Mouse (Mus musculus) intestine, embryonic 14.5 days (tissue): Measurements from ENCODE around the gene Syne2. TPM values are rescaled to one million over a fixed set of nuclear protein-coding genes. Genes with fewer than 3 reads are reported as not detected.

Source experiments
- ATAC-seq: fragments of 200-750 bp; cut with Nextera tagmentation; replicated peaks from 2 replicates; pipeline ENCODE4 v1.8.0; 2017; ENCODE audit warnings: low read depth, moderate number of reproducible peaks, moderate TSS enrichment, moderate library complexity; ENCODE audit not compliant: low FRiP score, low TSS enrichment
- DNase-seq: peaks from one replicate; pipeline ENCODE4 v3.0.0-alpha.2; 2018; ENCODE audit warnings: low spot score
- H3K27ac ChIP-seq: fragments of 300-500 bp; sonication (generic); 2 replicates; pipeline ENCODE4 v1.5.1; 2014; ENCODE audit warnings: low read depth, mild to moderate bottlenecking, control low read depth
- H3K27me3 ChIP-seq: fragments of 300-500 bp; sonication (generic); replicated peaks from 2 replicates; pipeline ENCODE4 v1.6.1; 2014; ENCODE audit warnings: low read length, control low read depth; ENCODE audit not compliant: control insufficient read depth, insufficient read depth
- H3K36me3 ChIP-seq: fragments of 300-500 bp; sonication (generic); 2 replicates; pipeline ENCODE4 v1.6.1; 2014; ENCODE audit warnings: low read length, control low read depth; ENCODE audit not compliant: control insufficient read depth, insufficient read depth
- H3K4me1 ChIP-seq: fragments of 300-500 bp; sonication (generic); replicated peaks from 2 replicates; pipeline ENCODE4 v1.6.1; 2014; ENCODE audit warnings: low read length, control low read depth, mixed read lengths; ENCODE audit not compliant: control insufficient read depth, insufficient read depth
- H3K4me2 ChIP-seq: fragments of 300-500 bp; sonication (generic); 2 replicates; pipeline ENCODE4 v1.6.1; 2014; ENCODE audit warnings: low read length
- H3K4me3 ChIP-seq: fragments of 300-500 bp; sonication (generic); 2 replicates; pipeline ENCODE4 v1.5.1; 2014; ENCODE audit warnings: low read depth, low read length, control low read depth, mixed read lengths
- H3K9ac ChIP-seq: fragments of 300-500 bp; sonication (generic); 2 replicates; pipeline ENCODE4 v1.6.1; 2014; ENCODE audit warnings: mild to moderate bottlenecking, low read length
- H3K9me3 ChIP-seq: fragments of 300-500 bp; sonication (generic); 2 replicates; pipeline ENCODE4 v1.6.1; 2016; ENCODE audit warnings: low read length, control low read depth; ENCODE audit not compliant: control insufficient read depth
- WGBS: fragments of 180-500 bp; shearing (Covaris S2); extraction: QIAGEN DNeasy Blood & Tissue Kit; methylation state at CpG from one replicate; pipeline ENCODE4 v1.1.7; 2014; 5-methylcytosine and 5-hydroxymethylcytosine counted together
- polyA plus RNA-seq: library from polyadenylated mRNA; unstranded; fragments of >200 nt; fragmentation: Nextera tagmentation; extraction: Ambion mirVana; gene quantifications from 2 replicates; pipeline ENCODE4 v1.2.1, GENCODE M21; 2014

The Syne2 gene
- polyA plus RNA-seq, 1 experiment from 2014 or later: 41.5 TPM

DNA sequence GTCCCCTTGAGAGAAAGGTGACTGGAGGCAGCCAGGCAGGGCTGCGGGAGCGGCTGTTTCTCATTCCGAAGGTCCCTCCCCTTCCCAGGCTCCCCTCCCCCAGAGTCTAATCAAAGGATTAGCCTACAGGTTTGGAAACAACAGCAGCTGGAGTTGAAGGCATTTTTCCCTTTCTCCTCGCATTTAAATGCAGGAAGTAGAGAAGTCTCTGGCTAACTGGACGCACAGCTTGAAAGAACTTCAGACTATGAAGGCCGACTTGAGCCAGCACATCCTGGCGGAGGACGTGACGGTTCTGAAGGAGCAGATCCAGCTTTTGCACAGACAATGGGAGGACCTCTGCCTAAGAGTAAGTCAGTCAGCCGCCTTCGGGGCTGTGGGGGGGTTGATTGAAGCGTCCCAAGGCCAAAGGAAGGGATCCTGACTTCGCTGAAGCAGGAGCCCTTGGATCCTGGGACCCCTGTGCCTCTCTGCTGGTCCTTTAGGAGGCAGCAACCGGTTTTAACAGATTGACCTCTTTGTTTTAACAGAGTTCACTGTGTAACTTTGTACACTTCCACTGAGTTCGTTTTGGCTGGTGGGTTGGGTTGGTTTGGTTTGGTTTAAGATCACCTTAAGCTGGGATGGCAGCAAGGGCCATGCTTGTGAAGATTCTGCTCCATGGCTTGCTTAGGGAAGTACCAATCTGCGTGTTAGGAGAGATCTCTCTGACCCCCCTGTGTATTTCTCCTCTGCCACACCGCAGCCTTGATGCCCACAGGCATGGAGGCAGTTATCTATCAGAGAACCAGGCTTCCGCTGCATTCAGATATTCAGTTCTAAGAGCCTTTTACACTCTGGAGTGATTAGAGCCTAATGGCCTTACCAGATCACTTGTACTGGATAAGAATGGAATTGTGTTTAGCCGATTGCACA lies 254.3 kb downstream of the Syne2 start:
- H3K4me1 ChIP-seq: no peaks in the 10 kb centered on the region
- 34% methylated on average over 19 of the region's 19 CpGs for whole genome bisulfite sequencing
- DNase-seq (peak; percentile 62), ATAC-seq (no peak)
- no peaks in the 10 kb centered on the region for H3K9me3 ChIP-seq
- no peaks in the 10 kb centered on the region for H3K27me3 ChIP-seq
- H3K4me2 ChIP-seq: peak overlapping the region; percentile 8
- H3K9ac ChIP-seq: no peak overlapping the region
- H3K27ac ChIP-seq: no peak overlapping the region
- H3K4me3 ChIP-seq: no peak overlapping the region
- H3K36me3 ChIP-seq: peaks cover 24% of the 10 kb centered on the region

DNA sequence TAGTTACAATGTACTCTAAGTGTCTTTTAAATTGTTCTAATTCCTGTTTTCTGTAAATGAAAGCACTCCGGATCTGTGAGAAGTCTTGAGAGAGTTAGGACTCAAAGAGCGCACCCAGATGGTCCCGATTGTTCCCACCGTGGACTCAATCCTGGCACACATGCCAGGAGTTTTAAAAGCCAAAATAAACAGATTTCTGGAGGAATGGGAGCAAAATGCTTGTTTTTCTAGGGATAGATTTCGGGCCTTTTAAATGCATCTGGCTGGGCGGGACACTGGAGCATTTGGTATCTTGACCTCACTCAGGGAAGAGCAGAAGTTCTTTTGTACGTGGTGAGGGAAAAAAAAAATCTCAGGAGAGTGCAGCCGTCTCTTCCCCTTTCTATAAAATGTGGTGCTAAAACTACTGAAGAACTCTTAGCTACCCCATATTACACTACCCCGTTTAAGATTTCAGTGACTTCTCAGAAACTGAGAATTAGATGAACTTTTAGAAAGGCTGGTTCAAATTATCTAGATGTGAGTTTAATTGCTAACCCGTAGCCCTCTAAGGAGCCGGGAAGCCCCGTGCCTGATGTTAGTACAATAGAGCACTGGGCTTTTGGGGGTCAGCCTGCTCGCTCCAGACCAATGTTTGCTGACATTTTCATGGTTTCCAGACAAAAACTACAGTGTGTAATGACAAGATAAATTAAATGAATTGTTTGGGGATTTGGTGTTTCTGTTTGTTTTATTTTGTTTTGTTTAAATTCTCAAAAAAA lies 255.3 kb downstream of the Syne2 start:
- DNase-seq (no peak), ATAC-seq (no peak)
- no peak overlapping the region for H3K9ac ChIP-seq
- H3K27me3 ChIP-seq: no peaks in the 10 kb centered on the region
- H3K27ac ChIP-seq: no peak overlapping the region
- no peaks in the 10 kb centered on the region for H3K4me1 ChIP-seq
- WGBS: 36% methylated on average over 13 of the region's 13 CpGs
- peaks cover 25% of the 10 kb centered on the region for H3K36me3 ChIP-seq
- 0 out of 2 replicates have a peak overlapping the region, but pooled peaks have one; percentile 1 for H3K4me2 ChIP-seq
- H3K4me3 ChIP-seq: no peak overlapping the region
- no peaks in the 10 kb centered on the region for H3K9me3 ChIP-seq

DNA sequence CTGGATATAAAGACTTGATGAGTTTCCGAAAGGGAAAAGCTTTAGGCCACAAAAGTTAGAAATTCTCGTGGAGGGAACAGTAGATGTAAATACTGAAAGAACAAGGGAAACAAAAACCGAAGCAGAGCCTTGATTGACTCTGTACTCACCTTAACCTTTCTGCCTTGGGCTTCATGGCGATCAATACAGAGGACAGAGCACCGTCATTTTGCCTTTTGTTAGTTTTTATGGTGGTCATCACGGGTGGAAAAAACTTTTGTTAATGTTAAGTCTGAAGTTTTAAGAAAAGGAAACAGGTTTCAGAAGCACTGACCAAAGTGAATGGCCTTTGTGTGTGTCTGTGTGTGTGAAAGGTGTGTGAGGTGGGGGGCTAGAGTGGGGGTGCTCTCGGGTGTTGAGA lies 256.0 kb downstream of the Syne2 start:
- Histone ChIP-seq H3K4me2 (no peak overlapping the region), H3K27ac (no peak overlapping the region)
- 58% methylated on average over 7 of the region's 7 CpGs for WGBS

DNA sequence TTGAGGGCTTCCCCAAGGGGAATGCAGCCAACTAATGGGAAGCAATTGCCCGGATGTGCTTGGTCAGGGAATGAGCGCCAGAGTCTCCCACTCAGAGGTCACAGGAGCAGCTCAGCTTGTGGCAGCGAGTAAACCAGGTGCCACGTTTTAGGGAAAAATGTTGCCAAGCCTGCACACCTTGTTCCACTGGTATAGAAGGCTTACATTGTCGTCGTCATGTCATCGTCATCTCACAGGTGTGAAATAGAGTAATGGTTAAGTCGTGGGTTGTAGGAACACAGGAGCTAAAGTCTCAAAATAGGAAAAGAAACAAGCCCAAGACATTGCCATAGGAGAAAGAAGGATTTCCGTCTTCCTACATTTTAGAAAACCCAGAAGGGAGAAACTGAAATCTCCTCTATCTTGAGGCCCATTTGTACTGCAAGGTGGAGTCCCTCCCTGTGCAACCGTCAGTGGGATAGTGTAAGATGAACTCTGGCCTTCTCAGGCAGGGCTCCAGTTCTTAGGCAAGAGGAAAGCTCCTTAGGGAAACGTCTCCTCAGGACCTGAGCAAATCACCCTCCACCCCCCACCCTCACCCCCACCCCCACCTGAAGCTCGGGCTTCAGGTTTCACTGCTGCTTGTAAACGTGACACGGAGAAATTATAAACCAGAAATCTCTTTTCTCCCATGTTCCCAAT lies 263.1 kb downstream of the Syne2 start:
- 37% methylated on average over 14 of the region's 14 CpGs for WGBS

More for the DNA sequence above, 256.0 kb downstream of the Syne2 start:
- ATAC-seq: no peak
- H3K4me3 ChIP-seq: no peak overlapping the region
- H3K27me3 ChIP-seq: no peaks in the 10 kb centered on the region
- peaks cover 26% of the 10 kb centered on the region for H3K36me3 ChIP-seq
- no peak overlapping the region for H3K9ac ChIP-seq
- H3K9me3 ChIP-seq: no peaks in the 10 kb centered on the region
- no peaks in the 10 kb centered on the region for H3K4me1 ChIP-seq
- no peak for DNase-seq

DNA sequence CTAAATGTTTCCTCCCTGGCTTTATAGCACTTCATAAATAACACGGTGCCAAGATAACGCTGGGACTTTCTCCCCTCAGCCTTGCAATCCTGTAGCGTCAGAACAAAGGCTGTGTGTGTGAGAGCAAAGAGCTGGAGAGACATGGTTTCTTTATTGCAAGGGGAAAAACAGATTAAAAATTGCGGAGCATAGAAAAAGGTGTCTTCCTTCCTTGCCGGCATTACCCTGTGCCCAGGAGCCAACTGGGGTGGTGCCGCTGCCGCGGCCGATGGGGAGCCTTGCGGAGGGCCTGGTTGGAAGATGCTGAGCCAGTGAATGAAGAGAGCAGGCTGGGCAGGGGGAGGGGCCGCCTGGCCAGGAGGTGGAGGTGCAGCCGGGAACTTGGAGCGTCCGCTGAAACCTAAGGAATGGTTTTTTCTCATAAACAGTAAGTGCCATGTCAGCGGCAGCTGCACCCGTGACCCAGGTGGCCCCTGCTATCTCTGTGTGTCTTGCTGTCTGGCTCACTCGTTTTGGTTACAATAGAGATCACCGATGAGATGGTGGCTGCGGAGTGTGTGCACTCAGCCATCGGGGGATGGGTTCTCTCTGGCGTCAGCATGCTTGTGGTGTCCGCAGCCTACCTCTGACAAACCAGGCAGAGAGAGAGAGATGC lies 263.8 kb downstream of the Syne2 start:
- Histone ChIP-seq H3K4me3 (peak overlapping the region; percentile 32), H3K4me1 (peaks cover 5% of the 10 kb centered on the region; the same call in 1 of the 2 replicates), H3K27me3 (no peaks in the 10 kb centered on the region), H3K27ac (peak overlapping the region; percentile 27; the same call in 1 of the 2 replicates), H3K9ac (peak overlapping the region; percentile 22; the same call in 1 of the 2 replicates), H3K4me2 (peak overlapping the region; percentile 55), H3K36me3 (peaks cover 15% of the 10 kb centered on the region; the same call in 1 of the 2 replicates), H3K9me3 (no peaks in the 10 kb centered on the region)
- WGBS: 5% methylated on average over 22 of the region's 22 CpGs
- DNase-seq (peak; percentile 83), ATAC-seq (peak; percentile 85)

More for the DNA sequence above, 263.1 kb downstream of the Syne2 start:
- Histone ChIP-seq H3K36me3 (peaks cover 21% of the 10 kb centered on the region), H3K4me3 (peak overlapping the region; percentile 32), H3K27ac (peak overlapping the region; percentile 27; the same call in 1 of the 2 replicates), H3K9ac (peak overlapping the region; percentile 22; the same call in 1 of the 2 replicates), H3K4me2 (peak overlapping the region; percentile 55), H3K9me3 (no peaks in the 10 kb centered on the region), H3K4me1 (peaks cover 5% of the 10 kb centered on the region; the same call in 1 of the 2 replicates), H3K27me3 (no peaks in the 10 kb centered on the region)
- ATAC-seq (peak; percentile 72), DNase-seq (no peak)

DNA sequence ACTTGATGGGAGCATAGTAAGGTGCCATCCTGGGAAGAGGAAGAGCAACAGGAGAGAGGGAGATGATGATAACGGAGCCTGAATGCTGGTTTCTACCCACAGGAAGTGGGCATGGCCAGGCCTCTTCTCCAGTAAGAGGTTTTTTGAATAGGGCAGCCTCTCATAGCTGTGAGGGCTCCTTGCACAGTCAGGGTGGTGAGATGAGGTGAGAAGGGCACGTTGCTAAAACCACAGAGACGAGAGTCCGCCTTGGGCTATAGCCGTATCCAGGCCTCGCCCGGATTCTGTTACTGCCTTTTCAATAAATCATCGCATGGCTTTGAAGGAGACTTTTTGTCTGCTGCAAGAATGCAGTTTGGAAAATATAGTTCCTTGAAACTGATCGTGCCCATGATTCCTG lies 267.1 kb downstream of the Syne2 start:
- no peak for DNase-seq
- no peaks in the 10 kb centered on the region for H3K27me3 ChIP-seq
- WGBS: 70% methylated on average over 9 of the region's 9 CpGs
- H3K9me3 ChIP-seq: no peaks in the 10 kb centered on the region
- H3K36me3 ChIP-seq: peaks cover 7% of the 10 kb centered on the region; the same call in 1 of the 2 replicates
- peaks cover 5% of the 10 kb centered on the region; the same call in 1 of the 2 replicates for H3K4me1 ChIP-seq
- H3K4me2 ChIP-seq: no peak overlapping the region
- no peak for ATAC-seq
- H3K27ac ChIP-seq: no peak overlapping the region
- no peak overlapping the region for H3K9ac ChIP-seq
- H3K4me3 ChIP-seq: no peak overlapping the region

DNA sequence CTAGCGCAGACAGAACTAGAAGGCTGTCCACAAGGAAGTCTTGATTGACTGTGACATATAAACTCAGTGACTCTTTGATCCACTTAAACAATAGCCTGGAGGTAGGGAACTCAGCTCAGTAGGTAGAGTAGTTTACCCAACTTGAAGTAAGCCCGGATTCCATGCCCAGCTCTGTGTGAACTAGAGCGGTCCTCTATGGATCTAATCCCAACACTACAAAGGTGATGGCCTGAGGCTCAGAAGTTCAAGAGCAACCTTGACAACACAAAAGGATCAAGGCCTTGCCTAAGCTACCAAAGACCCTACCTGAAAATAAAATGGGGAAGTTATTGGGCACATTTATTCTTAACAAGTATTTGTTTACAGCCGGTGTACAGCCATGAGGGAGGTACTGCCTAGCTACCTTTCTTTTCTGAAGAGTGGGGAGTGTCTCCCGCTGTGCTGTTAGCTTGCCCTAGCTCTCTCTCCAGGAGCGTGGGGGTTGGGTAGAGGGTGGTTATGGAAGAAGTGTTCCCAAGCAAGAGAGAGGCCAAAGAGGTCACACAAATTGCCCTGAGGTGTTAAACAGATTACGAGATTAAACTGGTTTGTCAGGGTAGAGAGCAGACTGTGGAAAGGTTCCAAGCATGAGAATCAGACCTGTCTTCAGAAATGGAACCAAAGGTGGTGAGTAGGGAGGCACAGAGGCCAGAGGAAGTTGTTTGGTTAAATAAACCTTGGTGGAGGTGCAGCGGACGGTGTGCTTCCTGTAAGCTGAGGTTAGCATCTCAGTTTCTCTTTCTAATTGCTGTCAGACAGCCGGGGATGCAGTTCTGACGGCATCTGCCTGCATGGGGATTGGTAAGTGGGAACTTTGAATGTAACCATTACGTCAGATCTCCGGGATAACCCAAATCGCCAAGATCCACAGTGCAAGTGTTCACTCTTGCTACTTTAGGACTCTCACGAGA lies 268.3 kb downstream of the Syne2 start:
- H3K9ac ChIP-seq: no peak overlapping the region
- no peak overlapping the region for H3K4me3 ChIP-seq
- peaks cover 9% of the 10 kb centered on the region; the same call in 1 of the 2 replicates for H3K36me3 ChIP-seq
- no peak overlapping the region for H3K27ac ChIP-seq
- H3K9me3 ChIP-seq: no peaks in the 10 kb centered on the region
- H3K27me3 ChIP-seq: no peaks in the 10 kb centered on the region
- H3K4me1 ChIP-seq: no peaks in the 10 kb centered on the region; the same call in 1 of the 2 replicates
- H3K4me2 ChIP-seq: no peak overlapping the region
- WGBS: 72% methylated on average over 15 of the region's 15 CpGs
- no peak for DNase-seq
- no peak for ATAC-seq
